Mouse (Mus musculus) left cerebral cortex, adult 11 months (tissue): Measurements from ENCODE around the gene Pik3r1.

Experiments used
- DNase-seq: peaks from one replicate; pipeline ENCODE4 v3.0.0; 2022; ENCODE audit warnings: low spot score

Pik3r1 gene

GRCm38 (mm10) chr13:101678984-101679383 is 89.0 kb downstream of the Pik3r1 start:
- DNase-seq: no peak

- no peak for DNase-seq
Measured at GRCm38 (mm10) chr13:101678036-101678435, 90.0 kb downstream of the Pik3r1 start.

GRCm38 (mm10) chr13:101673876-101674275 is 94.1 kb downstream of the Pik3r1 start:
- no peak for DNase-seq

- DNase-seq: no peak
Measured at GRCm38 (mm10) chr13:101668859-101669258, 99.2 kb downstream of the Pik3r1 start.

GRCm38 (mm10) chr13:101664010-101664409 is 104.0 kb downstream of the Pik3r1 start:
- no peak for DNase-seq

GRCm38 (mm10) chr13:101662900-101663299 is 105.1 kb downstream of the Pik3r1 start:
- no peak for DNase-seq

- no peak for DNase-seq
Measured at GRCm38 (mm10) chr13:101661567-101661966, 106.5 kb downstream of the Pik3r1 start.

GRCm38 (mm10) chr13:101660187-101660586 is 107.8 kb downstream of the Pik3r1 start:
- DNase-seq: no peak

GRCm38 (mm10) chr13:101652131-101652530 is 115.9 kb downstream of the Pik3r1 start:
- no peak for DNase-seq

- no peak for DNase-seq
Measured at GRCm38 (mm10) chr13:101641632-101642031, 126.4 kb downstream of the Pik3r1 start.

- no peak for DNase-seq
Measured at GRCm38 (mm10) chr13:101635837-101636236, 132.2 kb downstream of the Pik3r1 start.

- no peak for DNase-seq
Measured at GRCm38 (mm10) chr13:101634420-101634819, 133.6 kb downstream of the Pik3r1 start.

GRCm38 (mm10) chr13:101633620-101634019 is 134.4 kb downstream of the Pik3r1 start:
- no peak for DNase-seq

- DNase-seq: peak; percentile 10
Measured at GRCm38 (mm10) chr13:101632771-101633170, 135.2 kb downstream of the Pik3r1 start.

GRCm38 (mm10) chr13:101631561-101631960 is 136.5 kb downstream of the Pik3r1 start:
- DNase-seq: no peak
